Mouse (Mus musculus) mouse trophoblast stem cell (cell line): Measurements from ENCODE around the gene Atf4.

ENCODE experiments used
- in situ Hi-C, 2 experiments: fragments of 300-500 bp; cut with MseI, MboI; formaldehyde crosslinking; loops; 2 replicates in 1 of 2; 3 replicates in 1 of 2; pipeline ENCODE4 v1.15.1; 2025

Gene Atf4

DNA sequence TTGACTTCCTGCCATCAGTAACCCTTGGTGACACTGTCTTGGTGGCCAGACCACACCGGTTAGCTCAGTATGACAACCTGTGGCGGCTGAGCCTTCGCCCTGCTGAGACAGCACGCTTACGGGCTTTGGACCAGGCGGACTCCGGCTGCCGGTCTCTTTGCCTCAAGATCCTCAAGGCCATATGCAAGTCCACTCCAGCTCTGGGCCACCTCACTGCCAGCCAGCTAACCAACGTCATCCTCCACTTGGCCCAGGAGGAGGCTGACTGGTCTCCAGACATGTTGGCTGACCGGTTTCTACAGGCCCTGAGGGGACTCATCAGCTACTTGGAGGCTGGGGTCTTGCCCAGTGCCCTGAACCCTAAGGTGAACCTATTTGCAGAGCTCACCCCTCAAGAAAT lies 5.3 kb upstream of the Atf4 start:
- in situ Hi-C loops = no loop called here

DNA sequence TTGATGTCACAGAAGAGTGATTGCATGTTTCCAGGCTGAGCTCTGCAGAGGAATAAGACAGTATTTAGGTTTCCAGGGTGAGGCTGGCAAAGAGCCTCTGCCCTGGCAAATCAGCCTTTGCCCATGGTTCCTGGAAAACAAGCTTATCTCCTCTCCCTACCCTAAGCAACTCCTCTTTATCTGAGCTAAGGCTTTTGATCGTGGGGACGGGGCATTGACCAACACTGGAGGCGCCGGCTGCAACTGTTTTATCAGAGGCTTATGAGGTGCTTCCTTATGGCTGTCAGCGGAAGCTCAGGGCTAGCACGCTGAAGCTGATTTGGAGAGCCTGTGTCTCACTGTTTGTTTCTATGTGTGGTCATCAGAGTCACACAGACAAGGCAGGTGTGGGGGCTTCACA lies 4.4 kb upstream of the Atf4 start:
- in situ Hi-C loops = no loop called here

DNA sequence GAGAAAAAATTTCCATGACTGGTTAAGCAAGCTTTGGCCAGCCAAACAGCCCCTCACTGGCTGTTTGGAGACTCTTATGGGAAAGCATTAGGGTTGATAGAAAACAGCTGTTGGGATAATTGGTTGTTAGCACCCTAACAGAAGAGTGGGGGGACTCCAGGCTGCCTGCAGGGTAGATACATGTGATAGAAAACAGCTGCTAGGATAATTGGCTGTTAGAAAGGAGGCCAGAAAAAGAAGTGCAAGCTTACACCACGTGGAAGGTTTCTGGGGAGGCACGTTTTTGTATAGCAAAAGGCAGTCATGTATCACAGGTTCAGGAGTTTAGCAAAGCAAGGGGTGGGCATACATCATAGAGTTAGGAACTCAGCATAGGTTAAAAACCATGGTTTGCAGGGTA lies 1.5 kb upstream of the Atf4 start:
- in situ Hi-C loops = no loop called here

DNA sequence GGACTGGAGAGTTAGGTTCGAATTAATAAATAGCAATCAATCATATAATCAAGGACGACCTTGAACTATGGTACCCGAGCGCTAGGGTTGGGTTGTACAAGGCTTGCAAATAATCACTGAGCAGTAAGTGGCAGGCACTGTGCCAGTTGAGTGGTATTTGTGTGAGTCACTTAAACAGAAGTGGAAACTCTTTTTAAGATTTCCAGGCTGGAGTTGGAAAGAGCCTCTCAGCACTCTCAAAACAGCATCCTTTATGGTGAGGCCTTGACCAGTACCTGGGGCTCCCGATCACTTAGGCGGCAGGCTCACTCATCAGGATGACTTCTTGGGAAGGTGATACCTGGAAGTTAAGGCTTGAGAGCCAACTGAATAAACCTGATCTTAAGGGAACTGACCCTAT lies 777 bp upstream of the Atf4 start:
- in situ Hi-C loops = no loop called here

DNA sequence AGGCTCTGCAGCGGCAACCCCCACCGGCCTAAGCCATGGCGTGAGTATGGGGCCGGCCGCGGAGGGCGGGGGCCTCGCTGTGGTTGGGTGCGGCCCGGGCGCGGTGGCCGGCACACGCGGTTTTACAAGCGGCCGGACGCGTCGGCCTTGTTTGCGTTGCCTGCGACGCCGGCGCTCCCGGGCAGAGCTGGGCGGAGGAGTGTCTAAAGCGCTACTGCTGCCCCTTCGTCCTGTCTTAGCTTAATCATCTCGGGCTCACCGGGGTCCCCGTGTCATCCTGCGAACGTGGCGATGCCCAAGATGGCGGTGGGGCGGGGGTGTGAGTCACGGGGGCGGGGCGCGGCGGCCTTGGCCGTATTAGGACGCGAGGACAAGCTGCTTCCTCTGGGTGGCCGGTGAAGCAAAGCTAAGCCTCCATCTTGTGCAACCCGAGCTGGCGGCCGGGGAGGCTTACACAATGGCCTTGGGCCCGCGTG lies 700 bp downstream of the Atf4 start:
- in situ Hi-C loops = no loop called here

DNA sequence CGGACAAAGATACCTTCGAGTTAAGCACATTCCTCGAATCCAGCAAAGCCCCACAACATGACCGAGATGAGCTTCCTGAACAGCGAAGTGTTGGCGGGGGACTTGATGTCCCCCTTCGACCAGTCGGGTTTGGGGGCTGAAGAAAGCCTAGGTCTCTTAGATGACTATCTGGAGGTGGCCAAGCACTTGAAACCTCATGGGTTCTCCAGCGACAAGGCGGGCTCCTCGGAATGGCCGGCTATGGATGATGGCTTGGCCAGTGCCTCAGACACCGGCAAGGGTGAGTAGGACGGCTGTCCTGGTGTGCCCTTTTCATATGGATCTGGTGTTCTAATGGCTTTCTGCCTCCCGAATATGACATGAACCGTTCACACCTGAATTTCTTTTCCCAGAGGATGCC lies 1.3 kb downstream of the Atf4 start:
- in situ Hi-C loops = no loop called here

DNA sequence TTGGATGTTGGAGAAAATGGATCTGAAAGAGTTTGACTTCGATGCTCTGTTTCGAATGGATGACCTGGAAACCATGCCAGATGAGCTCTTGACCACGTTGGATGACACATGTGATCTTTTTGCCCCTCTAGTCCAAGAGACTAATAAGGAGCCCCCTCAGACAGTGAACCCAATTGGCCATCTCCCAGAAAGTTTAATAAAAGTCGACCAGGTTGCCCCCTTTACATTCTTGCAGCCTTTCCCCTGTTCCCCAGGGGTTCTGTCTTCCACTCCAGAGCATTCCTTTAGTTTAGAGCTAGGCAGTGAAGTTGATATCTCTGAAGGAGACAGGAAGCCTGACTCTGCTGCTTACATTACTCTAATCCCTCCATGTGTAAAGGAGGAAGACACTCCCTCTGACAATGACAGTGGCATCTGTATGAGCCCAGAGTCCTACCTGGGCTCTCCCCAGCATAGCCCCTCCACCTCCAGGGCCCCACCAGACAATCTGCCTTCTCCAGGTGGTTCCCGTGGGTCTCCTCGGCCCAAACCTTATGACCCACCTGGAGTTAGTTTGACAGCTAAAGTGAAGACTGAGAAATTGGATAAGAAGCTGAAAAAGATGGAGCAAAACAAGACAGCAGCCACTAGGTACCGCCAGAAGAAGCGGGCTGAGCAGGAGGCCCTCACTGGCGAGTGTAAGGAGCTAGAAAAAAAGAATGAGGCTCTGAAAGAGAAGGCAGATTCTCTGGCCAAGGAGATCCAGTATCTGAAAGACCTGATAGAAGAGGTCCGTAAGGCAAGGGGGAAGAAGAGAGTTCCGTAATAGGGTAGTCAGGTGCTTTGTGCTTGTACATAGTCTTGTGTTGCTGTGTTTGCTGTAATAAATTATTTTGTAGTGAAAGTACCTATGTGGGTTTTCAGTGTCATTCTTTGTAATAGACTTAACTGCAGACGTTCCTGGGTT lies 1.9 kb downstream of the Atf4 start:
- in situ Hi-C loops = no loop called here

DNA sequence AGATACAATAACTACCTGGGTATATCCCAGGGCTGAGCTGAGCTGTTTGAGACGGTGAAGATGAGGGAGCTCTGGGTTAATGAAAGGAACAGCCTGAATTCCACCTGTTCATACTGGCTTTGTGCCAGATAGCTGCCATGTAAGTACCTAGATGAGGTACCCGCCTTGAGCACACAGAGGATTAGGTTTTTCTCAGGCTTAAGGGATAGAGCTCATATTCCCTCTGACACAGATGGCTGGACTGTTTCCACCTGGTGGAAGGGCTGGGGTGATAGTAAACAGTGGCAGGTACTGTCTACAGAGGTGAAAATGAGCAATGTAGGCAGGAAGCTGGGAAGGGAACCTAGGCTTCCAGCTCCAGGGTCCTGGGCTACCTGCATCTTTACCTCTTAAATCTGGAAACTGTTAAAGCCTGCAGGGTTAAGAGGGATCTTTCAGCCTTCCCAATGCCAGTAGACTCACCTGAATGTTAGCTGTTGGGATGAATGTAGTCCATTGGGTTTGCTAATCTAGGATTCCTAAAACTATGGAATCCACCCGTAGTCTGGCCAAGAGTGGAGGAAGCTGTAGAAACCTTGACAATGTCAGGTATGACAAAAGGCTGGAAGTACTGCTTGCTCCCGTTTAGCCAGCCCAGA lies 2.7 kb downstream of the Atf4 start:
- in situ Hi-C loops = no loop called here

DNA sequence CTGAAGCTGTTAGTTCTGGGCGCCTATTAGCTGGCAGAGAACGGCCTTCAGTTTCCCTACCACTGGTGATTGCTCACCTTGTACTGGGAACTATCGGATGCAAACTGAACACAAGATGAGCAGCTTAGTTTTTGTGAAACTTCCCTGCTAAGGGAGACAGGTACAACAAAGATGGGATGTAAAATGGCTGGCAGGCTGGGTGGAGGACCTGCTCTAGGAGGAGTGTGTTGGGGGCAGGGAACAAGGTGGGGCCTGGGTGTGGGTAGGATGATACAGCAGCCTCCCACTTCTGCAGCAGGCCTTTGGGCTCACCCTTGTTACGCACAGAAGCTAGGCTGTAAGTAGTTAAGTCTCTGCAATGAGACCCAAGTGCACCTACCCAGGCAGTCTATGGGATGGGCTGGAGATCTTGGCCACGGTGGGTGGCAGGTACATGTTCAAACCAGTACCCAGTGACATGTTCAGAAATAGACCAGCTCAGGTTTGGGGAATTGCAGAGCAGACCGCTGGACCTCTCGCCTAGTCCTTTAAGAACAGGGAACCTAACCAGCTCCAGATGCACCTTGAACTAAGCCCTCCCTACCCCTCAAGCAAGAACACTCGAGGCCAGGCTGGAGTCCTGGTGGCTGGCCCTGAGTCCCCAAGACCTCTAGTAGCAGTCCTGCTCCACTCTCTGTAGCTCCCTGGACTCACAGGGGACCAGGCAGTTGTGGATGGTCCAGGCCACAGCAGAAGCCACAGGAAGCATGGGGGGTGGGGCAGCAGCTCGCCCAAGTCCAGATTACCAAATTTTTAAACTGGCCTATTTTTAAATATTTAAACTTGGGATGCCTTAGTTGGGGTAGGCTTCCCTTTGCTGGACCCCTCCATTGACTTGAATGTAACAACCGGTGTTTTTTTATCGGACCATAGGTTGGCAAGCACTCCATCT lies 3.5 kb downstream of the Atf4 start:
- in situ Hi-C loops = no loop called here

DNA sequence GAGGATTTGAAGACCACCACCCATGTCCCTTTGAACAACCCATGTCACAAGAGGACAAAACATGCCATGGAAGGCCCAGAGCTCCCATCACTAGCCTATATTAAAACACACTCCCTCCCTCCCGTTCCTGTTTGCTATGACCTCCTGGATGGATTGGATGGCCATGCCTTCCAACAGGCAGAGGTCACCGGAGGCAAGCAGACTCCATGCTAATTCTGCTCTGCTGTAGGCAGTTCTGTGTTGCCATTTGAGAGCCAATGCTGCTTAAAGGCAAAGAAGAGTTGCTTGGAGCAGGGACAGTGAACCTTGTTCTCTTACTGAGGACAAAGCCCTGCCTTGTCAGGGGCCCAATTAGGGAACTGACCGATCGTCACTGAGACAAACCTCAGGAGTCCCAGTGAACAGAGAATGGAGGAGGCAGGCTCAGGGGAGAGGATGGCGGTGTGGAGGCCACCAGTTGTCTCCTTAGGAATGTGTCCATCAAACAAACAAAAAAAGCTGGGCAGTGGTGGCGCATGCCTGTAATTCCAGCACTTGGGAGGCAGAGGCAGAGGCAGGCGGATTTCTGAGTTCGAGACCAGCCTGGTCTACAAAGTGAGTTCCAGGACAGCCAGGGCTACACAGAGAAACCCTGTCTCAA lies 4.5 kb downstream of the Atf4 start:
- in situ Hi-C loops = no loop called here

DNA sequence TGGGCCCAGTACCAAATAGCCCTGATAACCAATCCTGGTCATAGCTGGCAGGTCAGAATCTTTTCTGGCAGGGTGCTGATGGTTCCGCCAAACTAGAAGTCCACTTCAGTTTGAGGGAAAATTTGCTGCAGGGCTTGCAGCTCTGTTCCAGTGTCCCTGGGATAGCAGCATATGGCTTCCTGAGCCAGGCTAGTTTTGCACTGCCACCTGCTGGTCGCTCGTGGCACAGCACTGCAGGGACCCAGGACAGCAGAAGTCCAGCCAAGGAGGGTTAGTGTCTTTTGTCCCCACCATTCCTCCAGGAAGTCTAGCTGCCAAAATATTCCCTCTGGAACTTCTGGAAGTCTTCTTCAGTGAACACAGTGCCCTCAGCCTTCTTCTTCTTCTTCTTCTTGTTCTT lies 5.7 kb downstream of the Atf4 start:
- in situ Hi-C loops = no loop called here

DNA sequence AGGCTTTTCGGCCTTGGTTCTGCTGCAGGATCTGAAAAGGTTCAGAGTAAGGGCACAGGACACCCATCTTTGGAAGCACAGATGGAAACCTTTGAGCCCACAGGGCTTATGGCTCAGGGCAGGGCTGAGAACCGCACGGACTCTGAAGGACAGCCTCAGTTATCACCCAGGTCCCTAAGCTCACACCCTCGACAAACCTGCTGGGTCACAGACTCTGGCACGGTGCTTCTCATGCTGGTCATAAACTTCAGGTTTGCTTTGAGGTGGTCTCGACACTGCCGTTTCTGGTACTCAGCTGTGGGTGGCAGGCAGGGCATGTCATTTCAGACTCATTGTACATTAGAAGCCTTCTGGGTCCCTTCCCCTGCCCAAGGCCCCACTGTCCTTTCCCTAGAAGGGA lies 6.1 kb downstream of the Atf4 start:
- in situ Hi-C loops = no loop called here

DNA sequence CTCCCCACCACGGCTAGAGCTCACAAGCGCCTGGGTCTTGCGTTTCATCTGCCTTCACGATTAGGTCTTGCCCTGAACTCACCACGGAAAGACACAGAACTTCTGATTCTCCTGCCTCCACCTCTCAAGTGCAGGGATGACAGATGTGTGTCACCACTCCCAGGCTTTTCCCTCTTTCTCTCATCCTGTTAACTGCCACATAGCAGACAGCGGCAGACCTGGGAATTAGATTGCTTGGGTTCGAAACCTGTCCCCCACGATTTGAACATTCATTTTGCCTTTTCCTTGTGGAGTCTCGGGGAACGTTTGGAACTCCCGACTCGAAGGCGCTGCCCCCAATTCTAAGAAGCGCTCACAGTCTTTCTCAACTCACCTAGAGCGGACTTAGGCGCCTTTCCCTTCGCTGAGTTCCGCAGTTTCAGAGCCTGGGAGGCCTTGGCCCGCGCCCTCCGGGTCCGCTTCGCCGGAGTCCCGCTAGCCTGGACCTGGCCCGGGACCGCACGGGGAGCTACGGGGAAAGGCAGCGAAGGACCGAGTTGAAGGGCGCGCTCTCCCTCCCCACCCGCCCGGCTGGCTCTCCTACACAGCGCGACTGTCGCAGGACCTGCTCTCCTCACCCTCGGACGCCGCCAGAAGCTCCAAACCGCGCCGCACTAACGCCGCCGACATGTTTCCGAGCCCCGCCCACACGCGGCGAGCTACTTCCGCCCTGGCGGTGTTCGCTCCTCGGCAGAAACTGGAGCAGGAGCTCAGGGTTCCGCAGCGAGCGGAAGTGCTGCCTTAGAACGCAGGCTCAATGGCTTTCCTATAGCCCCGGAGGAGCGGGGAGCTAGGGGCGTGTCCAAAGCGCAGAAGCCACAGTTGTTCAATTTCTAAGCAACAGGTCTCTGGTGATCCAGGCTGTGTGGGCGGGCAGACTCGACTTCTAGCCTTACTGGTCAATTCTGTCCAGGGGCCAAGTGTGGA lies 8.9 kb downstream of the Atf4 start, which contains the start of gene Rps19bp1:
Rps19bp1 (minus strand) TSS at position 706 of the 966 bp plus-strand sequence.
- in situ Hi-C loops = no loop called here

DNA sequence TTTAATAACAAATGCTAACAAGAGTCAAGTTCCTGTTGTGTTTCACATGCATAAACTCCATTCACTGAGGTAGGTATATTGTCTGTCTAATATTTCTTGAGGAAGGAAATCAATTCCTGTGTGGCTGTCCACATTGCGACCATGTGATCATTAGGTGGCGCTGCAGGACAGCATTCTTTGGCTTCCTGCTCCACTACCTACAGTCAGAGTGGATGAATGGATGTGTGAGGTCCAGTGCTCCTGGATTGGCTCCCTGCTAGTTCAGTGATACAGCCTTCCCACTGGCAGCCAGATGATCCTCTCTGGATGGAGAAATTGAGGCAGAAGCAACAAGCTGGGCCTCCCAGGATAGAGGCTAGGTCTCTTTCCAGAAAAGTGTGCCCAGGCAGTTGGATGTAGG lies 11.3 kb downstream of the Atf4 start:
- in situ Hi-C loops = loop anchor here (5.0 kb wide), 2 partner anchors 421 to 436 kb away; no protein-coding TSS in a partner anchor

DNA sequence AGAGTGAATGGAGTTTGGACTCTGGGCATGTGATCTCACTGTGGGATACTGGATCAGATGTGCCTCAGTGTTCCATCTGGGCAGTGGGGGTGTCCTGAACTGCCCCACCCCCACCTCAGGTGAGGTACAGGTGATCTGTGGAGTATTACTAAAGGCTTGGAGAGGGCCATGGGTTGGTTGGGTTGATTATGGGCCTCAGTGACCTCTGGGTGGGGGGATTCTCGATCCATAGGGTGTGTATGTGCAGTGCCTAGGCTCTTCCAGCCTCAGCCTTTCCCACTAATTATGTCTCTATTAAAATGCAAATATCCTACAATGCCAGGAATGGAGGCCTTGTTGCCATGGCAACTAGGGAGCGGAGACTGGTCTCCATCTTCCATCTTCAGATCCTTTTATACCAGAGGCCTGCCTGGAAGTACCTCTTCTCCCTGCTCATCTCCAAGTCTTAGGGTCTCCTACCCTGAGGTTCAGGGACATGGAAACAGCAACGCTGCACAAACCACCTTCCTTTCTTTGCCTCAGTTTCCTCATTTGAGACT lies 16.9 kb downstream of the Atf4 start:
- in situ Hi-C loops = no loop called here

DNA sequence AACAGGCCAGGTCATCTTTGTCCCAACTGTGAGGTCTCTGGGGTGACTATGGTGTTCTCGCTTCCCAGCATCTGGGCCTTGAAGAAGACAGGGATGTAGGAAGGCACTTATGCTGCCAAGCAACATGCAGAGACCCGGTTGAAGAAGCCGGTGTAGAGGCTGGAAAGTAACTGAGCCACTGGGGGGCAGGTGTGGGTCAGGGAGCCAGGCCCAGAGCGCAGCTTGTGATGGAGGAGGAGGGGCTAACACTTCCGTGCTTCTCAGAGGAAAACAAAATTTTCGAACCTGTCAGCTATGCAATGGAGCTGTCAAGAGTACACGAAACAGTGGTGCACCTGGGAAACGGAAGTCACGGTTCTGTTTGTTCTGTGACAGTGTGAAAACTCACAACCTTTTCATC lies 22.1 kb downstream of the Atf4 start:
- in situ Hi-C loops = no loop called here

DNA sequence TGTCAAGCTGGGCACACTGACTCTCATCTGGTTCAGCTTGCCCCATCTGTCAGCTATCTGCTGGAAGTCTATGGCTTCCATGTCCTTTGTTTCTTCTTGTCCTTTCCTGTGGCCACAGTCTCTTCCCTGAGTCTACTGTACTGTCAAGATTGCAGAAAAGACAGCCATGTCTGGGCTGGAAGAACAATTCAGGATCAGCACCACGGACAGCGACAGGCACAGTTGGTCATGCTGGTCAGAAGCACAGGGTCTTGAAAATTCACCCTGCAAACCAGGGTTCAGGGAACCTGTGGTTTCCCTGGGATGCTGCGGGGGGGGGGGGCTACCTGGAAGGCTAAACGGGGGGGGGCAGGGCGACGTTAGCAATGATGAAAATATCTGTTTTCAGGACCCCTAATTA lies 22.6 kb downstream of the Atf4 start:
- in situ Hi-C loops = no loop called here

DNA sequence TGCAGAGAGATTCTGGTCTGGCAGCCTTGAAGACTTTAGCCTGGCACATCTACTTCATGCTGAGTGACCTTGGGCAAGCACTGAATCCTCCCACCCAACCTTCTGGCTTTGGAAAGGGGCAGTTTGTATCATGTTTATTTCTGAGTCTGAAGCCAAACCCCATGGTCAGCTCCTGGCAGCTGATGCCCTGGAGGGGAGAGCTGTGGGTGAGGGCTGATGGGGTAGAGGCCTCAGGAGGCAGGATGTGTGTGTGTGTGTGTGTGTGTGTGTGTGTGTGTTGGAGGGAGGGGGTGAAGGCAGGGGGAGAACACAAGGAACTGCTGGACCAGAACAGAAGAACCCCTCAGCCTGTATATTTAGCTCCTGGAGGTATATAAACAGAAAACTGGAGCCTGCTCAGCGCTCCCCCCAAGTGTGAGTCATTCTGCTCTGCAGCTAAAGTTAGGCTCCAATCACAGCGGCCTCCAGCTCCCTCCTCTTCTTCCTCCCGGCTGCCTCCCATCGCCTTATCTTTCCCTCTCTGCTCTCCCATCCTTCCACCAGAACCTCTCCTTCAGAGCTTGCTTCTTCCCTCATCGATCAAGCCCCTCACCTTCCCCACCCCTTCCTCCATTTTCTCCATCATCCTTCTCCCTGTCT lies 23.3 kb downstream of the Atf4 start:
- in situ Hi-C loops = no loop called here

DNA sequence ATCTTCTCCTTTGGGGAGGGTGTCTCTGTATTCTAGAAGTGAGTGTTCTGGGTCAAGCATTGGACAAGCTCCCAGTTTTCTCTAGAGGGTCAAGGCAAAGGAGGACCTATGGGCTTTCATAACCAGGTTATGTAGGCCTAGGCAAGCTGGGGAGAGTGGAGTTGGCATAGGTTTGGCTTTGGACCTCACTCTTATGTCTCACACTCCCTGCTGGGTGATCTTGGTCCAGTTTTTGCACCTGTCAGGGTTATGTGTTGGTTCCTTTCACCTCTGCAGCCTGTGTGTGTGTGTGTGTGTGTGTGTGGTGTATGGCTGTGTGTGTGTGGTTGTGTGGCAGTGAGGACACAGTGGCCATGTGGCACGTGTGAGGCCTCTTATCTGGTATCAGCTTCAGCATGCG lies 24.1 kb downstream of the Atf4 start:
- in situ Hi-C loops = no loop called here
